Mouse (Mus musculus): ENCODE results near the gene Etl4. TPM values are rescaled to one million over a fixed set of nuclear protein-coding genes. Genes with fewer than 3 reads are reported as not detected.

Etl4 gene
- total RNA-seq, 1 experiment = 50.8 TPM

- in situ Hi-C loops (cut with MboI; ENCODE audit: low sequenced_read_pairs in 2 of 2, unreplicated experiment in 2 of 2) = no loop called here
- Histone ChIP-seq H3K9ac (ENCODE audit: insufficient read depth, low read depth, low read length, poor library complexity, severe bottlenecking) (no peak overlapping the region), H3K36me3 (ENCODE audit: control insufficient read depth, insufficient read depth, low read length, poor library complexity, severe bottlenecking) (peaks cover 13% of the 10 kb centered on the region), H3K9me3 (ENCODE audit: control insufficient read depth, insufficient read depth, low read depth, low read length) (no peaks in the 10 kb centered on the region), H3K4me3 (ENCODE audit: insufficient read depth in 1 of 2, low read depth in 1 of 2, low read length in 2 of 2, poor library complexity in 1 of 2, severe bottlenecking in 1 of 2) (no peak overlapping the region), H3K4me1 (ENCODE audit: control insufficient read depth in 2 of 2, insufficient read depth in 2 of 2, low read length in 2 of 2, poor library complexity in 1 of 2) (peaks cover 0 to 2% of the 10 kb centered on the region in 2 experiments; a peak in 1 of 4 replicates), H3K27ac (ENCODE audit: insufficient read depth, low read depth, low read length, poor library complexity, severe bottlenecking) (no peak overlapping the region)
- no peak for DNase-seq (ENCODE audit: low read depth, low spot score)
- TF ChIP-seq HCFC1 (IDR thresholded peaks at IDR 0.05; ENCODE audit: borderline replicate concordance, insufficient read depth, low read length) (no peak), ZC3H11A (IDR thresholded peaks at IDR 0.05; ENCODE audit: borderline replicate concordance, low read depth, low read length) (no peak)
Observed at GRCm38 (mm10) chr2:20759045-20759662, 849.6 kb downstream of the Etl4 start.

- Histone ChIP-seq H3K36me3 (ENCODE audit: control insufficient read depth, insufficient read depth, low read length, poor library complexity, severe bottlenecking) (peaks cover 12% of the 10 kb centered on the region), H3K4me3 (ENCODE audit: insufficient read depth in 1 of 2, low read depth in 1 of 2, low read length in 2 of 2, poor library complexity in 1 of 2, severe bottlenecking in 1 of 2) (no peak overlapping the region), H3K27ac (ENCODE audit: insufficient read depth, low read depth, low read length, poor library complexity, severe bottlenecking) (no peak overlapping the region), H3K4me1 (ENCODE audit: control insufficient read depth in 2 of 2, insufficient read depth in 2 of 2, low read length in 2 of 2, poor library complexity in 1 of 2) (no peaks in the 10 kb centered on the region), H3K9me3 (ENCODE audit: control insufficient read depth, insufficient read depth, low read depth, low read length) (no peaks in the 10 kb centered on the region), H3K9ac (ENCODE audit: insufficient read depth, low read depth, low read length, poor library complexity, severe bottlenecking) (no peak overlapping the region)
- TF ChIP-seq CHD2 (IDR thresholded peaks at IDR 0.05; ENCODE audit: low read depth, low read length) = no peak
- TF ChIP-seq ZC3H11A (IDR thresholded peaks at IDR 0.05; ENCODE audit: borderline replicate concordance, low read depth, low read length) = no peak
- no peak for TF ChIP-seq MAFK (IDR thresholded peaks at IDR 0.05; ENCODE audit: insufficient read depth, low read depth, low read length)
- no peak for TF ChIP-seq HCFC1 (IDR thresholded peaks at IDR 0.05; ENCODE audit: borderline replicate concordance, insufficient read depth, low read length)
- no peak for TF ChIP-seq ZNF384 (IDR thresholded peaks at IDR 0.05; ENCODE audit: low read depth, low read length)
- DNase-seq (ENCODE audit: low read depth, low spot score) = no peak
- in situ Hi-C loops (cut with MboI; ENCODE audit: low sequenced_read_pairs in 2 of 2, unreplicated experiment in 2 of 2) = no loop called here
Observed at GRCm38 (mm10) chr2:20761320-20761719, 851.7 kb downstream of the Etl4 start.

- no peak for TF ChIP-seq ZNF384 (IDR thresholded peaks at IDR 0.05; ENCODE audit: low read depth, low read length)
- no peak for TF ChIP-seq HCFC1 (IDR thresholded peaks at IDR 0.05; ENCODE audit: borderline replicate concordance, insufficient read depth, low read length)
- no peak for TF ChIP-seq CHD2 (IDR thresholded peaks at IDR 0.05; ENCODE audit: low read depth, low read length)
- no peak for TF ChIP-seq MAFK (IDR thresholded peaks at IDR 0.05; ENCODE audit: insufficient read depth, low read depth, low read length)
- no peak for TF ChIP-seq ZC3H11A (IDR thresholded peaks at IDR 0.05; ENCODE audit: borderline replicate concordance, low read depth, low read length)
- H3K9me3 ChIP-seq (ENCODE audit: control insufficient read depth, insufficient read depth, low read depth, low read length) = no peaks in the 10 kb centered on the region
- peaks cover 16% of the 10 kb centered on the region for H3K36me3 ChIP-seq (ENCODE audit: control insufficient read depth, insufficient read depth, low read length, poor library complexity, severe bottlenecking)
- H3K4me1 ChIP-seq (ENCODE audit: control insufficient read depth in 2 of 2, insufficient read depth in 2 of 2, low read length in 2 of 2, poor library complexity in 1 of 2) = no peaks in the 10 kb centered on the region; a peak in 1 of 4 replicates
- no peak overlapping the region for H3K9ac ChIP-seq (ENCODE audit: insufficient read depth, low read depth, low read length, poor library complexity, severe bottlenecking)
- no peak for DNase-seq (ENCODE audit: low read depth, low spot score)
- H3K27ac ChIP-seq (ENCODE audit: insufficient read depth, low read depth, low read length, poor library complexity, severe bottlenecking) = no peak overlapping the region
- in situ Hi-C loops (cut with MboI; ENCODE audit: low sequenced_read_pairs in 2 of 2, unreplicated experiment in 2 of 2) = no loop called here
- H3K4me3 ChIP-seq (ENCODE audit: insufficient read depth in 1 of 2, low read depth in 1 of 2, low read length in 2 of 2, poor library complexity in 1 of 2, severe bottlenecking in 1 of 2) = no peak overlapping the region
Observed at GRCm38 (mm10) chr2:20761751-20762150, 852.2 kb downstream of the Etl4 start.

- no peak overlapping the region for H3K4me3 ChIP-seq (ENCODE audit: insufficient read depth in 1 of 2, low read depth in 1 of 2, low read length in 2 of 2, poor library complexity in 1 of 2, severe bottlenecking in 1 of 2)
- H3K4me1 ChIP-seq (ENCODE audit: control insufficient read depth in 2 of 2, insufficient read depth in 2 of 2, low read length in 2 of 2, poor library complexity in 1 of 2) = peaks cover 2% of the 10 kb centered on the region in 2 experiments; a peak in 2 of 4 replicates
- H3K36me3 ChIP-seq (ENCODE audit: control insufficient read depth, insufficient read depth, low read length, poor library complexity, severe bottlenecking) = peaks cover 21% of the 10 kb centered on the region
- in situ Hi-C loops (cut with MboI; ENCODE audit: low sequenced_read_pairs in 2 of 2, unreplicated experiment in 2 of 2) = no loop called here
- no peak for DNase-seq (ENCODE audit: low read depth, low spot score)
- H3K9ac ChIP-seq (ENCODE audit: insufficient read depth, low read depth, low read length, poor library complexity, severe bottlenecking) = no peak overlapping the region
- H3K27ac ChIP-seq (ENCODE audit: insufficient read depth, low read depth, low read length, poor library complexity, severe bottlenecking) = no peak overlapping the region
- no peaks in the 10 kb centered on the region for H3K9me3 ChIP-seq (ENCODE audit: control insufficient read depth, insufficient read depth, low read depth, low read length)
- TF ChIP-seq CHD2 (IDR thresholded peaks at IDR 0.05; ENCODE audit: low read depth, low read length) = no peak
- TF ChIP-seq ZC3H11A (IDR thresholded peaks at IDR 0.05; ENCODE audit: borderline replicate concordance, low read depth, low read length) = no peak
- no peak for TF ChIP-seq MAFK (IDR thresholded peaks at IDR 0.05; ENCODE audit: insufficient read depth, low read depth, low read length)
- no peak for TF ChIP-seq ZNF384 (IDR thresholded peaks at IDR 0.05; ENCODE audit: low read depth, low read length)
- TF ChIP-seq HCFC1 (IDR thresholded peaks at IDR 0.05; ENCODE audit: borderline replicate concordance, insufficient read depth, low read length) = no peak
Observed at GRCm38 (mm10) chr2:20763511-20764212, 854.1 kb downstream of the Etl4 start.

Data from ES-E14 (cell line).